Mouse (Mus musculus): Measurements from ENCODE around the gene Tbc1d23. TPM values are rescaled to one million over a fixed set of nuclear protein-coding genes. Genes with fewer than 3 reads are reported as not detected.

Tbc1d23 gene
- 0.36 TPM in 1 of 2 replicates, not detected in the other for polyA plus RNA-seq (2012; ENCODE audit: insufficient read depth, low replicate concordance)

- peaks cover 15% of the 10 kb centered on the region for H3K36me3 ChIP-seq (replicated peaks; ENCODE audit: low read length)
- H3K4me3 ChIP-seq (replicated peaks): peak within 1 kb of the TSS; percentile 98
- TF ChIP-seq GATA1 (IDR thresholded peaks at IDR 0.05; ENCODE audit: borderline replicate concordance, low read length): no peak
- no peak for TF ChIP-seq FLI1 (IDR thresholded peaks at IDR 0.05; ENCODE audit: low read length)
- no peaks in the 10 kb centered on the region for H3K27me3 ChIP-seq (replicated peaks)
- peaks cover 27% of the 10 kb centered on the region for H3K4me1 ChIP-seq
- H3K9me3 ChIP-seq: no peaks in the 10 kb centered on the region
Measured at GRCm38 (mm10) chr16:57231089-57231936, at the start of gene Tbc1d23. Gene Tbc1d23 (minus strand): TSS chr16:57231504.

- Histone ChIP-seq H3K9me3 (no peaks in the 10 kb centered on the region), H3K36me3 (replicated peaks; ENCODE audit: low read length) (no peaks in the 10 kb centered on the region), H3K4me1 (no peaks in the 10 kb centered on the region), H3K4me3 (replicated peaks) (no peak overlapping the region), H3K27me3 (replicated peaks) (no peaks in the 10 kb centered on the region)
- TF ChIP-seq FLI1 (IDR thresholded peaks at IDR 0.05; ENCODE audit: low read length): no peak
- TF ChIP-seq GATA1 (IDR thresholded peaks at IDR 0.05; ENCODE audit: borderline replicate concordance, low read length): no peak
Measured at GRCm38 (mm10) chr16:57280221-57281217, 49.2 kb upstream of the Tbc1d23 start.

GRCm38 (mm10) chr16:57278976-57279626 lies 47.8 kb upstream of the Tbc1d23 start:
- TF ChIP-seq GATA1 (IDR thresholded peaks at IDR 0.05; ENCODE audit: borderline replicate concordance, low read length): no peak
- TF ChIP-seq FLI1 (IDR thresholded peaks at IDR 0.05; ENCODE audit: low read length): no peak

GRCm38 (mm10) chr16:57269751-57270150 lies 38.4 kb upstream of the Tbc1d23 start:
- no peaks in the 10 kb centered on the region for H3K4me1 ChIP-seq
- no peak for TF ChIP-seq GATA1 (IDR thresholded peaks at IDR 0.05; ENCODE audit: borderline replicate concordance, low read length)
- TF ChIP-seq FLI1 (IDR thresholded peaks at IDR 0.05; ENCODE audit: low read length): no peak
- H3K27me3 ChIP-seq (replicated peaks): peaks cover 5% of the 10 kb centered on the region
- H3K4me3 ChIP-seq (replicated peaks): no peak overlapping the region
- H3K36me3 ChIP-seq (replicated peaks; ENCODE audit: low read length): no peaks in the 10 kb centered on the region
- H3K9me3 ChIP-seq: peaks cover 9% of the 10 kb centered on the region; the same call in 1 of the 2 replicates

More at GRCm38 (mm10) chr16:57278976-57279626, 47.8 kb upstream of the Tbc1d23 start:
- Histone ChIP-seq H3K4me3 (replicated peaks) (no peak overlapping the region), H3K36me3 (replicated peaks; ENCODE audit: low read length) (no peaks in the 10 kb centered on the region), H3K27me3 (replicated peaks) (no peaks in the 10 kb centered on the region), H3K4me1 (no peaks in the 10 kb centered on the region), H3K9me3 (no peaks in the 10 kb centered on the region)

- Histone ChIP-seq H3K4me3 (replicated peaks) (no peak overlapping the region), H3K27me3 (replicated peaks) (peaks cover 5% of the 10 kb centered on the region), H3K36me3 (replicated peaks; ENCODE audit: low read length) (no peaks in the 10 kb centered on the region), H3K4me1 (no peaks in the 10 kb centered on the region), H3K9me3 (peaks cover 9% of the 10 kb centered on the region; the same call in 1 of the 2 replicates)
- TF ChIP-seq FLI1 (IDR thresholded peaks at IDR 0.05; ENCODE audit: low read length): no peak
- no peak for TF ChIP-seq GATA1 (IDR thresholded peaks at IDR 0.05; ENCODE audit: borderline replicate concordance, low read length)
Measured at GRCm38 (mm10) chr16:57268058-57268841, 36.9 kb upstream of the Tbc1d23 start.

GRCm38 (mm10) chr16:57267068-57267467 lies 35.8 kb upstream of the Tbc1d23 start:
- Histone ChIP-seq H3K4me1 (no peaks in the 10 kb centered on the region), H3K36me3 (replicated peaks; ENCODE audit: low read length) (no peaks in the 10 kb centered on the region), H3K9me3 (peaks cover 9% of the 10 kb centered on the region; the same call in 1 of the 2 replicates), H3K4me3 (replicated peaks) (no peak overlapping the region), H3K27me3 (replicated peaks) (peaks cover 5% of the 10 kb centered on the region)
- TF ChIP-seq FLI1 (IDR thresholded peaks at IDR 0.05; ENCODE audit: low read length) (no peak), GATA1 (IDR thresholded peaks at IDR 0.05; ENCODE audit: borderline replicate concordance, low read length) (no peak)

GRCm38 (mm10) chr16:57260152-57260551 lies 28.8 kb upstream of the Tbc1d23 start:
- no peaks in the 10 kb centered on the region for H3K27me3 ChIP-seq (replicated peaks)
- peaks cover 14% of the 10 kb centered on the region for H3K9me3 ChIP-seq
- no peak overlapping the region for H3K4me3 ChIP-seq (replicated peaks)
- no peaks in the 10 kb centered on the region for H3K36me3 ChIP-seq (replicated peaks; ENCODE audit: low read length)
- H3K4me1 ChIP-seq: no peaks in the 10 kb centered on the region
- TF ChIP-seq GATA1 (IDR thresholded peaks at IDR 0.05; ENCODE audit: borderline replicate concordance, low read length) (no peak), FLI1 (IDR thresholded peaks at IDR 0.05; ENCODE audit: low read length) (no peak)

- Histone ChIP-seq H3K4me3 (replicated peaks) (no peak overlapping the region), H3K9me3 (peaks cover 10% of the 10 kb centered on the region), H3K27me3 (replicated peaks) (no peaks in the 10 kb centered on the region), H3K36me3 (replicated peaks; ENCODE audit: low read length) (no peaks in the 10 kb centered on the region), H3K4me1 (no peaks in the 10 kb centered on the region)
- no peak for TF ChIP-seq FLI1 (IDR thresholded peaks at IDR 0.05; ENCODE audit: low read length)
Measured at GRCm38 (mm10) chr16:57259356-57260083, 28.2 kb upstream of the Tbc1d23 start.

All from megakaryocyte, embryonic 14.5 days (primary cell).